Mouse (Mus musculus) cortical plate, adult 2 months (tissue): ENCODE results near the gene Erf.

Source experiments
- CTCF ChIP-seq: fragments of 200-500 bp; IDR thresholded peaks from 2 replicates; pipeline ENCODE4 v1.5.1; 2011; ENCODE audit warnings: mild to moderate bottlenecking, control low read depth, low read length; ENCODE audit not compliant: insufficient read depth; ENCODE audit errors: extremely low read depth
- POLR2A ChIP-seq: fragments of 200-500 bp; IDR thresholded peaks from 2 replicates; pipeline ENCODE4 v1.6.1; 2011; ENCODE audit warnings: mild to moderate bottlenecking, low read length, control low read depth; ENCODE audit not compliant: insufficient read depth; ENCODE audit errors: extremely low read depth

DNA sequence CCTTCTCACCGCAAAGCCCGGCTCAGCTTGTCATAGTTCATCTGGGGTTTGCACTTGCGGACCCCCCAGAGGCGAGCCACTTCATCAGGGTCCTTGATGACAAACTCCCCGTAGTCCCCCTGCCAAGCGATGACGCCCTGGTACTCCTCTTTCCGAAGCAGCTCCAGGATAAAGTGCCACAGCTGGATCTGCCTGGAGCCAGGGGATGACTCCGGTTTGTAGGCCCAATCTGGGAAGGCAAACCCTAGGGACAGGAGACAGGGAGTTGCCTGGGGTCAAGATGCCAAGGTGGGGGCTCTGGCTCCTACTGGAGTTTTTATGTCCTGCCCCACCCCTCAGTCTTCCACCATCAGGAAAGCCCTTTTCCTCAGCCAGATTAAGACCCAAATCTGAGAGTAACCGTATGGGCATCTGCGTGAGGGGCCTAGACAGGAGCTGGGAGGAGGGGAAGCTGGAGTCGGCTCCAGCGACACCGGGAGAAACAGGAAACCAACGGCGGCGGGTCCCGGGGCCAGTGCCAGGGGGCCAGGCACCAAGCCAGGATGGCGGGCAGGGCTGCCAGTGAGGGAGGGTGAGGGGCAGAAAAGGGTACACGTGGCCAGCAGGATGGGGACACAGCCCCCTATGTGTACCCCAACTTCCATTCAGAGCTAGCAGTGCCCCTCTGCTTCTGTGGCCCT lies 4.3 kb downstream of the Erf start:
- no peak for TF ChIP-seq POLR2A
- TF ChIP-seq CTCF: no peak
